Mouse (Mus musculus): ENCODE data around the gene Gpx2.
"Not testable (repeated sequence)": the region's sequence is repeated elsewhere in the genome, so short reads cannot be mapped to it uniquely, and the experiment has no call there.

Gene Gpx2

DNA sequence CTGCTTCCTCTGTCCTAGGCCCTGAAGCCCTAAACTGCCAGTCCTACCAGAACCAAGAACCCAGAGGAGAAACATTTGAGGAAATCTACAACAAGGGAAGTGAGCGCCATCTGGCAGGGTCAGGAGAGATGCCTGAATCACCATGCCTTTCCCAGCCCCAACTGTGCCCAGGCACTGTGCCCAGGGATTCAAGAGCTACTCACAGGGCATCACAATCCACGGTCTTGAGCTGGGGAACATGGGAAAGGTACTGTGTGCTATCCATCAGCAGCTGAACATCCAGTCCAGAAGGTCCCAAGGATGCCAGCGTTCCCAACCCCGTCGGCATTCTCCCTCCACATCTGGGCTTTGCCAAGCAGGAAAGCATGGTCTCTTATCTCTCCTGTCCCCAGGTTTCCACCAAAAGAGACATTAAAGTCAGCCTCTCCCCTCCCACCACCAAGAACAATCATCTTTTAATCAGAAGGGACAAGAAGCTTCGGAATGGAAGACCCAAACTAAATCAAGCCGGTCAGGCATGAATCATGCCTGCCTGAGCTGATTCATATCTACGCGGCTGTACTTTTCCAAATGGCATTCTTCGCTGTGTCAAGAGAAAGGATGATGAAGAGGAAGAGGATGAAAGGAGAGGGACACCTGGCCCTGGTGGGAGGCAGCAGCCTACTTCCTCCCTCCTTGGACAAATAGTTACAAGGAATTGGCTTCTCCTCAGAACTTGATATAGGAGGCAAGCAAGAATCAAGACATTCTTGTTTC, 9.9 kb upstream of the Gpx2 start:
- no peak for DNase-seq (ENCODE audit: low read depth, low spot score)

DNA sequence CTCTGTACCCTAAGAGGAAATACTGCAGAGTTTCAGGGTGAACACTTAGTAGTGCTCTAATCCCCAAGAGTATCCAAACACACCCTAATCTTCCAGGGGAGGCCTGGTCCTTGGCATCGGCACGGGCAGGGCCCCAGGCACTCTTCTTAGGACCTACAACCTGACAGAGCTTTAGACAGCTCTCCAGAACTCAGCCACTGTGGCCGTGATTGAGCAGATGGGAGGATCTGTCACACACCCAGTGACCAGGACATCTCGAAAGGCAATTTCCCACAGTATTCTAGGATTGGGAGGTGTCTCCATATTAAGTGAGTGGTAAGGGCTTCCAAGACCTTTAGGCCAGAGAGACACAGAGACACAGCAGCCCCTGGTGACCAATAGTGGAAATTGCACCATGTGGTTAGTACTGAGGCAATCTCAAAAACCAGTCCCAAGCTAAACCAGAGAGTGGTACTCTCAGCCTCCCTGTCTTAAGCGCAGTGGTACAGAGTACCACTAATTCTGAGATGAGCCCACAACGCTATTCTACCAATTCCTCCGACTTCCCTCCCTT, 8.4 kb upstream of the Gpx2 start:
- DNase-seq (ENCODE audit: low read depth, low spot score) = no peak

DNA sequence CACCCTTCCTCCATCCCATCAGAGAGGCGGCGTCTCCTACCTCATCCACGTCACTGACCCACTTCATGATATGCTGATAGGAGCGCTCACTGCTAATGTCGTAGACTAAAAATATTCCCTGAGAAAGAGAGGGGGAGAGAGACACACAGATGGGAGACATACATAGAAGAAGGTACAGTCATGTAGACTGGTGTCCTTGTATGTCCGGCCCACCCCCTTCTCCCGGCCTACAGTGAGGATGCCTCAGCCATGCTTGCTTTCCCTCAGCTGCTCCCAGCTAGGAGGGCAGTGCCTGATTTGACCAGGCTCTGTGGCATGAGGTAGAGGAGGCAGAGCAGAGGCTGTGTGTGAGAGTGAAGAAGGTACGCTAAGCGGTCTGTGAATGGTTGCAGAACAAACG, 7.7 kb upstream of the Gpx2 start:
- peak; percentile 68 for DNase-seq (ENCODE audit: low read depth, low spot score)

DNA sequence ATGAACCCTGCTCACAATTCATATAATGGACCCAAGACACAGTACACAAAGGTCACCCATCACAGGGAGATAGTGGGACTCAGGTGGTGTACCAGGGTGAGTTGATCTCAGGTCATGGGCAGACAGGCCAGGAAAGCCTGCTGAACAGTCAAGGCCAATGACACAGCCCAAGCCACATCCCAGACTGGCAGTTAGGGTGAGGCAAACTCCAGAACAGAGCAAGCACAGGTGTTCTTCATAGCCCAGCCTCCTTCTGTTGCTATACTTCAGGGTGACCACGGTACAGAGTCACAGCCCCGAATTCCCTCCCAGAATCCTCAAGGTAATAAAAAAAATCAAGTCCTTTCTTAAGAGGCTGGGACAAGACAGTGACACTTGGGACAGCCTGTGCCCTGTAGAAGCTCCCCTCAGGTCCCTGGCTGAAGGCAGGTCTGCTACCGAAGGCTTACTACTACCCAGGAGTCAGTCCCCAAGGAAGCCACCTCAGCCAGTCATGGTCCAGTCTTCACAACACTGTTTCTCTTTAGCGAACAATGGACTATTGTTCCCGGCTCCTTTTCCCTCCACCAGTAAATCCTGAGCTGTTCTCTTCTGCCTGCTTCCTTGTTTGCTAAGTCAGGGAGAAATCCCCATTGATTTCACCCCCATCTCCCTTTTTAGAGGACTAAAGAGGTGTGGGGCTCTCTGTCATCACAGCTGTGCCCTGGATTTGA, 2.8 kb upstream of the Gpx2 start:
- no peak for DNase-seq (ENCODE audit: low read depth, low spot score)

DNA sequence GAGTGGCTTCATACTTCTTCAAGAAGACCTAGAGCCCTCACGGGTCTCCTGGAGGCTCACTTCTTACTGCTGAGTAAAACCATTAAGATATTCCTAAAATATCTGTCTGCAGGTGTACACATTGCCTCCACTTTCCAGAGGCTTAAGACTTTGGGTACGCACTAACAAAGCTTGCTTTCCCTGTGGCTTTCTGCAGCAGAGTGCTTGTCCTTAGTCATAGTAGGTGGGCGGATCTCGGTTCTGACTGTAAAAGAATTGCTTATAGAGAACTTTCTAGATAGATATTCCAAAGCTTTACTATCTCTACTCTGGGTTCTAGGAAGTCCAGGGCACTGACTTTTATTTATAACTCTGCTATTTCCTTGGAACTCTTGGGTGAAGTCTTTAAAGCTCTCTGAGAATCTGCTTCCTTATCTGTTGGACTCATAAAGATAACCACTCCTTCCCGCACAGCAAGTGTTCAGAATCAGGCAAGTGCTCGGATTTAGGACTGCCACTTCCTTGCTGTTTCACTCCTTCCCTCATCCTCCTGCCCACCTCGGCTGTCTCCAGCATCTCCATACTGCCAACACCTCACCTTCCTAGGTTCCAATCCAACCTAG, 1.7 kb upstream of the Gpx2 start:
- DNase-seq (ENCODE audit: low read depth, low spot score) = no peak

DNA sequence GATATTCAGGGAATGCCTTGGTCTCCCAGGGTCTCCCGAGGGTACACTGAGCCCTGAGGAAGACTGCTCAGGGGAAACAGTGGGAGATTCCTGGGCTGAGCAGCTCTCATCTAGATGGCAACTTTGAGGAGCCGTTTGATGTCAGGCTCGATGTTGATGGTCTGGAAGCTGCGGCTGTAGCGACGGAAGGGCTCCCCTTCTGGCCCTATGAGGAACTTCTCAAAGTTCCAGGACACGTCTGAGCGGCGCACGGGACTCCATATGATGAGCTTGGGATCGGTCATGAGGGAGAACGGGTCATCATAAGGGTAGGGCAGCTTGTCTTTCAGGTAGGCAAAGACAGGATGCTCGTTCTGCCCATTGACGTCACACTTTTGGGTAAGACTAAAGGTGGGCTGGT, 2.8 kb downstream of the Gpx2 start:
- not testable (repeated sequence) for DNase-seq (ENCODE audit: low read depth, low spot score)

DNA sequence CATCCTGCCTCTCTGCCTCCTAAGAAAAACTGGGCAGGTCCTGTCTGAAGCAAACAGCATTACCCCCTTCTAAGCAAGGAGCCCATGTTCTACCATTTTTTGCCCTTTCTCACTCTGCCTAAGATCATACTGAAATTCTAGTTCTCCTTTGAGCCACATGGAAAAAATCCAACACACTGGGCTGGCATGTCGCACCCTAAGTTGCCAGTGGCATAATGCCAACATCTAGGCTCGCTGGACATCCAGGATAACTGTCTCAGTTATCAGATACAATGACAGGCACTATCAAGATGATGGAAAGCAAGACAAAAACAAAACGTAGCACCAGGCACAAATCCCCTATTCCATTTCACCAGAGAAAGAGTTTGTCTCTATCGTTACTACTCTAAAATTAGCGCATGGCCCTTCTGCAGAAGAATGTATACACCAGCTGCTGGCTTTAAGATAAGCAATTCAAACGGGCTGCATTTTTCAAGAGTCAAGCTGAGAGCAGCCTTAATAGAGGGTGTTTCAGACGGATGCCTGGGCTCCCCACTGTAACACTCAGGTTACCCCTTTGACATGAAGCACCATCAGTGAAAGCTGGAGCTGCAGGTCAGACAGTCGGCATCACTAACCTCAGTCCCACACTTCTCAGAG, 4.8 kb downstream of the Gpx2 start:
- no peak for DNase-seq (ENCODE audit: low read depth, low spot score)

GRCm38 (mm10) chr12:76784056-76784619, 11.2 kb downstream of the Gpx2 start:
- DNase-seq (ENCODE audit: low read depth, low spot score) = no peak

DNA sequence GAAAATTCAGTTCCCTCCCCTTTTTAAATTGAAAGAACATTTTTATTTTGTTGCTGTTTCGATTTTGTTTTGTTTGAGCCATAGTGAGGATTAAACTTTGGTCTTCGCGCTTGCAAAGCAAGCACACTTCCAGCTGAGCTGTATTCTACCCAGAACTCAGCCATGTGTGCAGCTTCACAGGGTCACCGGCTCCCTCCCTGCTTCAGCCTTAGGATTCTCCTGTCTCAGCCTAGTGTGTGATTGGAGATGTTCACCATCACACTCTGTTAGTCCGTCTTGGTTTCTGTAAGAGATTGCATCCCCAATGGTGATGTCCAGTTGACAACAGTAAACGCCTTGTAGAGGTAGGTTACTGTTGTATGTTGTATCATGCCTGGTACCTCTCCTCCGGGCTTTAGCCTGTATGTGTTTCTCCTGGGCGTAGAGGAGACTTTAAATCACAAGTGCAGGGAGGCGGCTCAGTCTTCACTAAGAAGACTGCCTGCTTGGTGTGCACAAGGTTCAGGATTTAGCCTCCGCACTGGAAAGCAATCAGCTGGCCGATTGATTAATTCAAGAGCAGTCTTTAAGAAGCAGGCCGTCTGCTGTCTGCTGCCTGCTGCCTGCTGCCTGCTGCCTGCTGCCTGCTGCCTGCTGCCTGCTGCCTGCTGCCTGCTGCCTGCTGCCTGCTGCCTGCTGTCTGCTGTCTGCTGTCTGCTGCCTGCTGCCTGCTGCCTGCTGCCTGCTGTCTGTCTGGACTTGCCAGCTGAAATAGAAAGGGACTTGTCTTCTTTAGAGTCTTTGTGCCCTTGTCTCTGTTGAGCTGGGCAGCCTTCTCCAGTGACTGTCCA, 14.5 kb downstream of the Gpx2 start:
- DNase-seq (ENCODE audit: low read depth, low spot score) = no peak

GRCm38 (mm10) chr12:76779951-76780350, 15.4 kb downstream of the Gpx2 start:
- no peak for DNase-seq (ENCODE audit: low read depth, low spot score)

GRCm38 (mm10) chr12:76778305-76779083, 16.9 kb downstream of the Gpx2 start:
- no peak for DNase-seq (ENCODE audit: low read depth, low spot score)

GRCm38 (mm10) chr12:76777845-76778244, 17.5 kb downstream of the Gpx2 start:
- no peak for DNase-seq (ENCODE audit: low read depth, low spot score)

DNA sequence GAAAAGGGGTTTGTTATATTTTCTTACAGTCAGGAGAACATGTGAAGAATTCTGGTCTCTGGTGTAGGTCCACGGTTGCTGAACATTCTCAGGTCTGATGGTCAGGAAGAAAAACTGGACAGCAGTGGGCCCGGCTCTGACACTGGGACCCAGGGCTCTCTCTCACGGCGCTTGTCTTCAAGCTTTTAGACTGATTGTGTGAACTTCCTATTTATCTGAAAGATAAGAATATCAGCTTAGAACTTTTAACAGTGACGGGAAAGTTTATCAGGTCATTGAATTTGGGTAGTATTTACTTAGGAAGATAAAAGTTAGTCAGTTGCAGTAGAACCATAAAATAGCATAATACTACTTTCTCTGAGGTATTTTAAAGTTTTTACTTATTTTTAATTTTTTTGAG, 18.5 kb downstream of the Gpx2 start:
- DNase-seq (ENCODE audit: low read depth, low spot score) = no peak

GRCm38 (mm10) chr12:76775132-76775531, 20.2 kb downstream of the Gpx2 start:
- DNase-seq (ENCODE audit: low read depth, low spot score) = no peak

GRCm38 (mm10) chr12:76774652-76775051, 20.7 kb downstream of the Gpx2 start:
- no peak for DNase-seq (ENCODE audit: low read depth, low spot score)

DNA sequence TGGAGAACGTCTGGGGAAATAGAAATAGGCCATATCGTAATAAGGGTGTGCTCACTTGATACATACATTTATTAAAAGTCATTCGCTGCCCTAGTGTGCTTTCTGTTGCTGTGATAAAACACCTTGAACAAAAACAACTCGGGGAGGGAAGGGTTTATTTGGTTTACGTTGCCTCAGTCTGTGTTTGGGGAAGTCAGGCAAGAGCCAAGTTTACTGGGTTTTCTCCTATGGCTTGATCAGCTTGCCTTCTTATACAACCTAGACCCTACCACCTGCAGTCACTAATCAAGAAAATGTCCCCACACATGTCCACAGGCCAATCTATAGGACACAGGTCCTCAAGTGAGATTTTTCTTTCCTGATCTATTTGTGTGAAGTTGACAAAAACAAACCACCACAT, 23.8 kb downstream of the Gpx2 start:
- no peak for DNase-seq (ENCODE audit: low read depth, low spot score)

DNA sequence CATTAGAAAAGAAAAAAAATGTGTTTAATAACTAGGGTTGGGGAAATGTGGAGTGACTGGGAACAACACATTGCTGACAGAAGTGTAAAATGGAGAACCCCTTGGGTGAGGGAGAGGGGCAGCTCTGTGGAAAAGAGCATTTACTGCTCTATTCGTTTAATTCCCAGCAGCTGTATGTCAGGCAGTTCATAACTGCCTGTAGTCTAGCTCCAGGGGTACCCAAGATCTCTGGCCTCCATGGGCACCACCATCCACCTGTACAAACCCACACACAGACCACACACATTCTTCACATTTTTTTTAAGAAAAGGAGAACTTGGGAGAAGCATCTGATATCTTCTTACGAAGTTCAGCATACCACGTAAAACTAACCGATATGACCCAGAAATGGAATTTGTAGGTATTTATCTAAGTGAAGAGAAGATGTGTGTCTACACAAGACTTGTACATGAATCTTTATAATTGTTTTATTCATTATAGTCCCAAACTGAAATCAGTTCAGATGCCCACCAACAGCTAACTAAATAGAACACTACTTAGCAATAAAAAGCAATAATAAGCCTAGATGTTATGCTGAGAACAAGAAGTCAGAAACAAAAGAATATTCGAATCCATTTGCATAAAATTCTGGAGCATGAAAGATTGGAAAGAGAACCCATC, 24.4 kb downstream of the Gpx2 start:
- no peak for DNase-seq (ENCODE audit: low read depth, low spot score)

GRCm38 (mm10) chr12:76765901-76766630, 29.3 kb downstream of the Gpx2 start:
- DNase-seq (ENCODE audit: low read depth, low spot score) = no peak

DNA sequence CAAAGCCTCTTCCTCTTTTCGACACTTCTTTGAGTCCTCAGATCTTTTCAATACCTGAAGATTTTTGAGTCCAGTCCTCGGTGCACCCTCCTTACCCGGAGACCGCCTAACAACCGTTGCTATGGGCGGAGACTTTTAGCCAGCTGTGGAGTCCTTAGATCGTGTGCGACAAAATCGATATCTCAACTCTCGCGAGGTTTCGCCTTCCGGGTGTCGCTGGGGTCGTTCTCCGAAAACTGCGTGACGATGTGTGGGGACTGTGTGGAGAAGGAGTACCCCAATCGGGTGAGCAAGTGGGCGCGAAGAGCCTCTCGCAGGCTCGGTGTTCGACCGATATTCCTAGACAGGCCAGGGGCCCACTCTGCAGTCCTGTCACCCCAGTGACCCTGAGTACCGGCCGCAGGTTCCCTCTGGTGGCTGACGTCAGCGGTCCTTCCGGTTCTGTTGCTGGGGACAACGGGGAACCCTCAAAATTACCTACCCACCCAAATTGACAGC, 30.0 kb downstream of the Gpx2 start, which contains the start of the genes Churc1 and Fntb:
Gene Churc1, plus strand, starts transcription at position 185 of the 498 bp plus-strand sequence.
Gene Fntb, plus strand, starts transcription at position 236 of the 498 bp plus-strand sequence.
- DNase-seq (ENCODE audit: low read depth, low spot score) = peak; percentile 95

Data from telencephalon, adult 2 months (tissue).